ENCODE assay signal across 8 mouse cellular contexts in the genomic region with DNA sequence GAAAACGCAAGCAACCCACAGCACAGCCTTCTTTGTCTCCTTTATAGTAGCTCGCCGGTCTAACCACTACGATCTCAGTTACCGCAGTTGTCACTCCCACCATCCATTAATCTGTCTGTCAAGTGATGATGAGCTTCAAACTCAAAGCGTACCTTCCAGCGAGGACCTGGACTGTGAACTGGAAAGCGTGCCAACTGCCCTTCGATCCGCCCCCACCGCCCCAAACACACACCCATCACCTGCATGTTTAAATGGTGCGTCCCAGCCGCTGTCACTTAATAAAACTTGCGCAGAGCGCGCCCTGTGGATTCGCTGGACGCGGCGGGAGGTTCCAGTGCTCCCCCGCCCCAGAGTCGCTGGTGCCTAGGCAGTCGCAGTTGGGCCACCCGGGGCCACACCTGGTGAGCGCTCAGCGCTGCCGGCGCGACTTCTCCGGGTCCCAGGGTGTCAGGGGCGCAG. TPM values are rescaled to one million over a fixed set of nuclear protein-coding genes. Genes with fewer than 3 reads are reported as not detected.
DNase-seq lines count a peak whose midpoint lies in the region; ATAC-seq and TF ChIP-seq lines count a peak whose summit lies in the region.

Gene Slc5a8, plus strand, starts transcription at position 361 of the 459 bp plus-strand sequence.

- H3K9ac ChIP-seq in lung, embryonic 14.5 days, result no peak within 1 kb of the TSS
- H3K9ac ChIP-seq in hindbrain, embryonic 13.5 days, result 0 out of 2 replicates have a peak within 1 kb of the TSS, but pooled peaks have one; percentile 51
- no peak within 1 kb of the TSS for H3K9ac ChIP-seq in limb, embryonic 12.5 days (replicated peaks)
- H3K9ac ChIP-seq in stomach, embryonic 16.5 days (ENCODE audit: low read length), result no peak within 1 kb of the TSS

- no peaks in the 10 kb centered on the region for H3K36me3 ChIP-seq in lung, embryonic 14.5 days (ENCODE audit: insufficient read depth)
- no peaks in the 10 kb centered on the region for H3K36me3 ChIP-seq in hindbrain, embryonic 13.5 days
- no peaks in the 10 kb centered on the region for H3K36me3 ChIP-seq in limb, embryonic 12.5 days
- no peaks in the 10 kb centered on the region for H3K36me3 ChIP-seq in stomach, embryonic 16.5 days (ENCODE audit: control insufficient read depth, insufficient read depth, low read length)

- H3K9me3 ChIP-seq in lung, embryonic 14.5 days (ENCODE audit: low read depth, low read length), result 0 out of 2 replicates have a peak, but pooled peaks cover 4% of the 10 kb centered on the region
- H3K9me3 ChIP-seq in hindbrain, embryonic 13.5 days, result no peaks in the 10 kb centered on the region
- H3K9me3 ChIP-seq in limb, embryonic 12.5 days, result no peaks in the 10 kb centered on the region; the same call in 1 of the 2 replicates
- H3K9me3 ChIP-seq in stomach, embryonic 16.5 days (replicated peaks; ENCODE audit: control insufficient read depth, low read length), result no peaks in the 10 kb centered on the region

- TF ChIP-seq CTCF in lung, embryonic 14.5 days (IDR thresholded peaks at IDR 0.05; ENCODE audit: low read depth), result no peak

- peaks cover 34% of the 10 kb centered on the region for H3K27me3 ChIP-seq in lung, embryonic 14.5 days (ENCODE audit: insufficient read depth, low read length)
- H3K27me3 ChIP-seq in hindbrain, embryonic 13.5 days, result peaks cover 33% of the 10 kb centered on the region
- H3K27me3 ChIP-seq in limb, embryonic 12.5 days, result peaks cover 48% of the 10 kb centered on the region
- peaks cover 24% of the 10 kb centered on the region for H3K27me3 ChIP-seq in stomach, embryonic 16.5 days (ENCODE audit: control insufficient read depth, insufficient read depth, low read length)

- WGBS in lung, embryonic 14.5 days, result 4% methylated on average over 31 of the region's 31 CpGs
- WGBS in hindbrain, embryonic 13.5 days, result 5% methylated on average over 31 of the region's 31 CpGs
- 2% methylated on average over 31 of the region's 31 CpGs for WGBS in limb, embryonic 12.5 days
- WGBS in stomach, embryonic 16.5 days, result 4% methylated on average over 31 of the region's 31 CpGs

- peak within 1 kb of the TSS; percentile 49 for H3K4me2 ChIP-seq in lung, embryonic 14.5 days
- H3K4me2 ChIP-seq in hindbrain, embryonic 13.5 days, result peak within 1 kb of the TSS; percentile 68
- peak within 1 kb of the TSS; percentile 62 for H3K4me2 ChIP-seq in limb, embryonic 12.5 days
- peak within 1 kb of the TSS; percentile 43 for H3K4me2 ChIP-seq in stomach, embryonic 16.5 days (ENCODE audit: low read depth, low read length)

- DNase-seq in lung, embryonic 14.5 days, result no peak
- no peak for DNase-seq in lung, postnatal 4 days
- no peak for DNase-seq in gastrocnemius, postnatal 4 days (ENCODE audit: low spot score in 2 of 2)
- no peak for DNase-seq in left cerebral cortex, adult 9 months (ENCODE audit: low spot score in 2 of 2)
- no peak for DNase-seq in ovary, adult 18-20 months (ENCODE audit: low spot score)

- no peak within 1 kb of the TSS for H3K27ac ChIP-seq in lung, embryonic 14.5 days (ENCODE audit: low read depth)
- no peak within 1 kb of the TSS for H3K27ac ChIP-seq in hindbrain, embryonic 13.5 days
- no peak within 1 kb of the TSS for H3K27ac ChIP-seq in limb, embryonic 12.5 days
- no peak within 1 kb of the TSS for H3K27ac ChIP-seq in stomach, embryonic 16.5 days (ENCODE audit: low read length)

- no peaks in the 10 kb centered on the region for H3K4me1 ChIP-seq in lung, embryonic 14.5 days (ENCODE audit: insufficient read depth)
- peaks cover 10% of the 10 kb centered on the region for H3K4me1 ChIP-seq in hindbrain, embryonic 13.5 days (replicated peaks)
- peaks cover 9% of the 10 kb centered on the region for H3K4me1 ChIP-seq in limb, embryonic 12.5 days (replicated peaks)
- H3K4me1 ChIP-seq in stomach, embryonic 16.5 days (ENCODE audit: control insufficient read depth, insufficient read depth, low read length), result no peaks in the 10 kb centered on the region

- no peak for ATAC-seq in lung, embryonic 14.5 days (ENCODE audit: insufficient read depth)
- no peak for ATAC-seq in hindbrain, embryonic 13.5 days (ENCODE audit: low FRiP score)
- peak; percentile 31; the same call in 1 of the 2 replicates for ATAC-seq in limb, embryonic 12.5 days (ENCODE audit: insufficient number of reproducible peaks, insufficient read depth, low FRiP score, low TSS enrichment, low read depth)
- no peak for ATAC-seq in stomach, embryonic 16.5 days (ENCODE audit: insufficient read depth, low FRiP score)

- H3K4me3 ChIP-seq in lung, embryonic 14.5 days (ENCODE audit: low read depth, low read length), result peak within 1 kb of the TSS; percentile 19
- H3K4me3 ChIP-seq in hindbrain, embryonic 13.5 days, result peak within 1 kb of the TSS; percentile 38
- peak within 1 kb of the TSS; percentile 33 for H3K4me3 ChIP-seq in limb, embryonic 12.5 days (replicated peaks)
- H3K4me3 ChIP-seq in stomach, embryonic 16.5 days (replicated peaks; ENCODE audit: low read length), result peak within 1 kb of the TSS; percentile 21

RNA-seq across cellular contexts. Expression of gene Slc5a8, which starts in this region (rescaled TPM):
- 0.07 and 0.14 TPM in 2 replicates for polyA plus RNA-seq in lung, embryonic 14.5 days (2014; fragmentation: Nextera tagmentation; extraction: Ambion mirVana)
- polyA plus RNA-seq in hindbrain, embryonic 13.5 days (2015; fragmentation: Nextera tagmentation; extraction: Ambion mirVana), result 0.05 and 0.09 TPM in 2 replicates
- polyA plus RNA-seq in limb, embryonic 12.5 days (2016; fragmentation: Nextera tagmentation; extraction: Ambion mirVana), result 0.04 and 0.15 TPM in 2 replicates
- 0.12 and 0.30 TPM in 2 replicates for polyA plus RNA-seq in stomach, embryonic 16.5 days (2015; fragmentation: Nextera tagmentation; extraction: Ambion mirVana)
- under 1 TPM; 0.05 TPM for total RNA-seq in gastrocnemius, postnatal 4 days (2021)

Comparison
In these comparisons a context has a peak if more than half of its experiments do, and no peak if none do; other contexts are left out.
1. Peak in ATAC-seq, H3K4me3 ChIP-seq and H3K4me2 ChIP-seq in limb, embryonic 12.5 days; RNA of the gene not detected or under 1 TPM.